Mouse (Mus musculus): Measurements from ENCODE around the gene Cpm. TPM values are rescaled to one million over a fixed set of nuclear protein-coding genes. Genes with fewer than 3 reads are reported as not detected.

Cpm gene
- polyA plus RNA-seq, 1 experiment, result 0.07 TPM

DNA sequence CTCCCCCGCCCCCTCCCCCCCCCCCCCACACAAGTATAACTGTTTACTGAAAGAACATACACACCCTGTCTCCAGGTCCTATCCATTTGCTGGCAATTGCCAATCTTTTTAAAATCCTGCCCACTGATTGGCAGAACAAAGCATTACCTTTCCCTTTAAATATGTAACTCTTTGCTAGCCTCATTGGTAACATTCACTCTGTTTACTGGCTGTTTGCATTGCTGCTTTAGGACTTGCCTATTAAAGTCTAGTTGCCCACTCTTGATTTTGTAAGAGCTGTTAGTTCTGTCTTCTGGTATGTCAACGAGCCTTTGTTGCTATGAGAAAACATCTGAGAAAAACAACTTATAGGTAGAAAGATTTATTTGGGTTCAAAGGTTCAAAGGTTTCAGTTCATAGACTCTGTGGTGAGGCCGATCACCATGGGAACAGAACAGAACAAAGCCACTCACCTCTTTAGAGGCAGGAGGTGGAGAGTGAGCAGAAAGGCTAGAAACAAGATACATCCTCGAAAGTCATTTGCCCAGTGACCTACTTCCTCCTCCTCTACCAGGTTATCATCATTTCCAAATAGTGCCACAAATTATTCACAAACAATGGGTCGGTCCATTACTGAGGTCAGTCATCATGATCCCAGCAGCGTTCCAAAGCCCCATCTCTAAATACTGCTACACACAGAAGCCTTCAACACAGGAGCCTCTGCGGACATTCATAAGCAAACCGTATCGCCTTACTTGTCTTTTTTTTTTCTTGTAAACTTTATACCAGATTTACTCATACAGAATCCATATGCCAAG is 3.6 kb upstream of the Cpm start:
- H3K79me2 ChIP-seq (ENCODE audit: control insufficient read depth, insufficient read depth), result no peaks in the 10 kb centered on the region
- peaks cover 29% of the 10 kb centered on the region for H3K27me3 ChIP-seq (ENCODE audit: control insufficient read depth, insufficient read depth, insufficient read length)
- TF ChIP-seq MAX (IDR thresholded peaks at IDR 0.05; ENCODE audit: low read depth), result no peak
- no peak for TF ChIP-seq TCF3 (IDR thresholded peaks at IDR 0.05; ENCODE audit: insufficient read length, low read depth)
- TF ChIP-seq E2F4 (IDR thresholded peaks at IDR 0.05; ENCODE audit: insufficient read depth), result no peak
- no peak for TF ChIP-seq POLR2A (IDR thresholded peaks at IDR 0.05; ENCODE audit: insufficient read length, low read depth)
- TF ChIP-seq MYOG (IDR thresholded peaks at IDR 0.05; ENCODE audit: control insufficient read depth in 1 of 3, insufficient read depth in 1 of 3, insufficient read length in 2 of 3, low read depth in 2 of 3), result no peak
- no peaks in the 10 kb centered on the region for H3K36me3 ChIP-seq (ENCODE audit: control insufficient read depth, insufficient read depth)
- H3K4me3 ChIP-seq, result no peak overlapping the region
- H3K4me2 ChIP-seq (ENCODE audit: low read depth), result no peak overlapping the region
- H3ac ChIP-seq (ENCODE audit: control insufficient read depth, insufficient read length), result no peak overlapping the region

DNA sequence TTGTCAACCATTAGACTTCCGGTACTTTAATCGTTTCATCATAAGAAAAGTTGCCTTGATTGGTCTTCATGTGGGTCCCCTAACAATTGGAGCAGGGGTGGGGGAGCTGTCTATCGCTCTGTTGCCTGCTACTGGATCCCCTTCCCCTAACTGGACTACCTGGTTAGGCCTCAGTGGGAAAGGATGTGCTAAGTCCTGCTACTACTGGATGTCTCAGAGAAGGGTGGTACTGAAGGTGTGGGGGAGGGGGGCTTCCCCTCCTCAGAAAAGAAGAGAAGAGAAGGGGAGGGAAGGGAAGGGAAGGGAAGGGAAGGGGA is 3.0 kb upstream of the Cpm start:
- Histone ChIP-seq H3K4me2 (ENCODE audit: low read depth) (no peak overlapping the region), H3K79me2 (ENCODE audit: control insufficient read depth, insufficient read depth) (no peaks in the 10 kb centered on the region), H3K27me3 (ENCODE audit: control insufficient read depth, insufficient read depth, insufficient read length) (peaks cover 29% of the 10 kb centered on the region), H3ac (ENCODE audit: control insufficient read depth, insufficient read length) (no peak overlapping the region), H3K4me3 (no peak overlapping the region), H3K36me3 (ENCODE audit: control insufficient read depth, insufficient read depth) (no peaks in the 10 kb centered on the region)
- TF ChIP-seq MAX (IDR thresholded peaks at IDR 0.05; ENCODE audit: low read depth), result no peak
- no peak for TF ChIP-seq USF1 (IDR thresholded peaks at IDR 0.05; ENCODE audit: low read depth)
- no peak for TF ChIP-seq POLR2A (IDR thresholded peaks at IDR 0.05; ENCODE audit: insufficient read length, low read depth)
- TF ChIP-seq CEBPB (IDR thresholded peaks at IDR 0.05; ENCODE audit: insufficient read depth, poor library complexity, severe bottlenecking), result no peak
- no peak for TF ChIP-seq POLR2AphosphoS2 (IDR thresholded peaks at IDR 0.05; ENCODE audit: insufficient read length, low read depth)
- no peak for TF ChIP-seq MYOG (IDR thresholded peaks at IDR 0.05; ENCODE audit: control insufficient read depth in 1 of 3, insufficient read depth in 1 of 3, insufficient read length in 2 of 3, low read depth in 2 of 3)
- TF ChIP-seq E2F4 (IDR thresholded peaks at IDR 0.05; ENCODE audit: insufficient read depth), result no peak
- no peak for TF ChIP-seq REST (IDR thresholded peaks at IDR 0.05; ENCODE audit: insufficient read depth, insufficient read length)
- TF ChIP-seq TCF12 (IDR thresholded peaks at IDR 0.05; ENCODE audit: insufficient read depth, poor library complexity, severe bottlenecking), result no peak
- TF ChIP-seq SRF (IDR thresholded peaks at IDR 0.05; ENCODE audit: control insufficient read depth, insufficient read length, low read depth), result no peak
- no peak for TF ChIP-seq TCF3 (IDR thresholded peaks at IDR 0.05; ENCODE audit: insufficient read length, low read depth)
- TF ChIP-seq MYOD1 (IDR thresholded peaks at IDR 0.05; ENCODE audit: control insufficient read depth in 1 of 3, insufficient read length in 2 of 3, low read depth in 2 of 3), result no peak

DNA sequence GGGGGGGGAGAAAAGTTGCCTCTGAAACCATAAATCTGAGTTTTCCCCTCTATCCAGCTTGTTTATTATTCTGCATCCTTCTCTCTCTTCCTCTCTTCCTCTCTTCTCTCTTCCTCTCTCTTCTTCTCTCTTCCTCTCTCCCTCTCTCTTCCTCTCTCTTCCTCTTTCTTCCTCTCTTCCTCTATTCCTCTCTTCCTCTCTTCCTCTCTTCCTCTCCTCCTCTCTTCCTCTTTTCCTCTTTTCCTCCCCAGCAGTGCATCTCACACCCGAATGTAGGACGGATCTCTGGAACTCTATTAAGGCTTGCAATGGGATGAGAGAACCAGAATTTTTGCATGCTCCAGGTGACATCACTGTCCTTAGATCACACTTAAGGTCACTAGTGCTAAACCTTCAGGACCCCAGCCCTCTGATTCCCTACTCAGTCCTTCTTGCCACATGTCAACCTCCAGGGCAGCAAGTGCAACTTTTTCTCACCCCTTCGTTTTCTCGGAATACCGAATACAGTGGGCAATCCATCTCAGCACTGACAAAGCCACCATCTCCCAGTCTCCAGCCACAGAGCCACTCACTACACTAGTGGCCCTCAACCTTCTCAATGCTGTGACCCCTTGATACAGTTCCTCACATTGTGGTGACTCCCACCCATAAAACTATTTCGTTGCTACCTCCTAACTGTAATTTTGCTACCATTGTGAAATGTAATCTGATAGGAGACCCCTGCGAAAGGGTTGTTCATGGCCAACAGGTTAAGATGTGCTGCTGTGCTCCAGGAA is 2.3 kb upstream of the Cpm start:
- Histone ChIP-seq H3K36me3 (ENCODE audit: control insufficient read depth, insufficient read depth) (no peaks in the 10 kb centered on the region), H3ac (ENCODE audit: control insufficient read depth, insufficient read length) (no peak overlapping the region), H3K4me3 (no peak overlapping the region), H3K4me2 (ENCODE audit: low read depth) (no peak overlapping the region), H3K27me3 (ENCODE audit: control insufficient read depth, insufficient read depth, insufficient read length) (peaks cover 26% of the 10 kb centered on the region), H3K79me2 (ENCODE audit: control insufficient read depth, insufficient read depth) (no peaks in the 10 kb centered on the region)
- no peak for TF ChIP-seq REST (IDR thresholded peaks at IDR 0.05; ENCODE audit: insufficient read depth, insufficient read length)
- TF ChIP-seq POLR2A (IDR thresholded peaks at IDR 0.05; ENCODE audit: insufficient read length, low read depth), result no peak
- no peak for TF ChIP-seq E2F4 (IDR thresholded peaks at IDR 0.05; ENCODE audit: insufficient read depth)
- TF ChIP-seq MYOD1 (IDR thresholded peaks at IDR 0.05; ENCODE audit: control insufficient read depth in 1 of 3, insufficient read length in 2 of 3, low read depth in 2 of 3), result no peak
- TF ChIP-seq SRF (IDR thresholded peaks at IDR 0.05; ENCODE audit: control insufficient read depth, insufficient read length, low read depth), result no peak
- no peak for TF ChIP-seq USF1 (IDR thresholded peaks at IDR 0.05; ENCODE audit: low read depth)
- no peak for TF ChIP-seq MYOG (IDR thresholded peaks at IDR 0.05; ENCODE audit: control insufficient read depth in 1 of 3, insufficient read depth in 1 of 3, insufficient read length in 2 of 3, low read depth in 2 of 3)
- TF ChIP-seq MAX (IDR thresholded peaks at IDR 0.05; ENCODE audit: low read depth), result no peak
- no peak for TF ChIP-seq POLR2AphosphoS2 (IDR thresholded peaks at IDR 0.05; ENCODE audit: insufficient read length, low read depth)
- no peak for TF ChIP-seq TCF12 (IDR thresholded peaks at IDR 0.05; ENCODE audit: insufficient read depth, poor library complexity, severe bottlenecking)
- TF ChIP-seq CEBPB (IDR thresholded peaks at IDR 0.05; ENCODE audit: insufficient read depth, poor library complexity, severe bottlenecking), result no peak
- no peak for TF ChIP-seq TCF3 (IDR thresholded peaks at IDR 0.05; ENCODE audit: insufficient read length, low read depth)

DNA sequence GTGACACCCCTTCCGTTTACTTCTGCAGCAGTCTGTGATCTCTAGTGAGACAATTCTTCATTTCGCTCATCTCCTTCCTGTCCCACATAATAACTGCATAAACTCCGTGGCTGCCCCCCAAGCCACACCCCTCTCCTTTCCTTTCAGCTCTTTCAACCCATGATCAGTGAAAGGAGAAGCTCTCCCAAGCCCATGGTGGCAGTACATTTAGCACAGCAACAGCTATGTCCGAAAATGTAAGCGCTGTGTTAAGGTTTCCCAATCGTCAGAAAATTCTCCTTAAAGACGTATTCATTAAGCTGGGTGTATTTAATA is 1.7 kb upstream of the Cpm start:
- TF ChIP-seq TCF3 (IDR thresholded peaks at IDR 0.05; ENCODE audit: insufficient read length, low read depth) (no peak), MAX (IDR thresholded peaks at IDR 0.05; ENCODE audit: low read depth) (no peak), E2F4 (IDR thresholded peaks at IDR 0.05; ENCODE audit: insufficient read depth) (no peak), SRF (IDR thresholded peaks at IDR 0.05; ENCODE audit: control insufficient read depth, insufficient read length, low read depth) (no peak), MYOD1 (IDR thresholded peaks at IDR 0.05; ENCODE audit: control insufficient read depth in 1 of 3, insufficient read length in 2 of 3, low read depth in 2 of 3) (no peak)
- H3K36me3 ChIP-seq (ENCODE audit: control insufficient read depth, insufficient read depth), result no peaks in the 10 kb centered on the region
- H3ac ChIP-seq (ENCODE audit: control insufficient read depth, insufficient read length), result no peak overlapping the region
- no peak overlapping the region for H3K4me3 ChIP-seq
- H3K27me3 ChIP-seq (ENCODE audit: control insufficient read depth, insufficient read depth, insufficient read length), result peaks cover 26% of the 10 kb centered on the region
- no peak overlapping the region for H3K4me2 ChIP-seq (ENCODE audit: low read depth)
- no peaks in the 10 kb centered on the region for H3K79me2 ChIP-seq (ENCODE audit: control insufficient read depth, insufficient read depth)

DNA sequence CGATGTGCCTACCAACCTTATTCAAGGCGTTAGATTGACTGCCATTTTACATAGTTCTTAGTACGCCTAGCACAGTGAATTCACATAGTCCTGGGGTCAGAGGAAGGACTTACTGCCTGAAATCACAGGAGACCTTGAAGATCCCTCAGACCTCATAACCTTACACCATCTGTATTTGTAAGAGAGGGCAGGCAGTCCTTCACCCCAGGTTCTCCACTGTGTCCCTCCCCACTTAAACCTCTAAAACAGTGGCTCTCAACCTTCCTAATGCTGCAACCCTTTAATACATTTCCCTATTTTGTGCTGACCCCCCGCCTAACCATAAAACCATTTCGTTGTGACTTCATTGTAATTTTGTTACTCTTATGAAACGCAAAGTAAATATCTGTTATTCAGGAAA is 1.4 kb upstream of the Cpm start:
- H3K4me2 ChIP-seq (ENCODE audit: low read depth), result no peak overlapping the region
- no peak overlapping the region for H3ac ChIP-seq (ENCODE audit: control insufficient read depth, insufficient read length)
- H3K4me3 ChIP-seq, result no peak overlapping the region
- no peaks in the 10 kb centered on the region for H3K36me3 ChIP-seq (ENCODE audit: control insufficient read depth, insufficient read depth)
- peaks cover 26% of the 10 kb centered on the region for H3K27me3 ChIP-seq (ENCODE audit: control insufficient read depth, insufficient read depth, insufficient read length)
- TF ChIP-seq TCF12 (IDR thresholded peaks at IDR 0.05; ENCODE audit: insufficient read depth, poor library complexity, severe bottlenecking) (no peak), POLR2AphosphoS2 (IDR thresholded peaks at IDR 0.05; ENCODE audit: insufficient read length, low read depth) (no peak), USF1 (IDR thresholded peaks at IDR 0.05; ENCODE audit: low read depth) (no peak), REST (IDR thresholded peaks at IDR 0.05; ENCODE audit: insufficient read depth, insufficient read length) (no peak), CEBPB (IDR thresholded peaks at IDR 0.05; ENCODE audit: insufficient read depth, poor library complexity, severe bottlenecking) (no peak), MYOG (IDR thresholded peaks at IDR 0.05; ENCODE audit: control insufficient read depth in 1 of 3, insufficient read depth in 1 of 3, insufficient read length in 2 of 3, low read depth in 2 of 3) (no peak), SRF (IDR thresholded peaks at IDR 0.05; ENCODE audit: control insufficient read depth, insufficient read length, low read depth) (no peak), POLR2A (IDR thresholded peaks at IDR 0.05; ENCODE audit: insufficient read length, low read depth) (no peak), MAX (IDR thresholded peaks at IDR 0.05; ENCODE audit: low read depth) (no peak), TCF3 (IDR thresholded peaks at IDR 0.05; ENCODE audit: insufficient read length, low read depth) (no peak)
- H3K79me2 ChIP-seq (ENCODE audit: control insufficient read depth, insufficient read depth), result no peaks in the 10 kb centered on the region
